Mouse (Mus musculus) adrenal gland, postnatal 14 days (tissue): ENCODE data around the gene Mmrn2. TPM values are rescaled to one million over a fixed set of nuclear protein-coding genes. Genes with fewer than 3 reads are reported as not detected.
"Not testable (repeated sequence)": the region's sequence is repeated elsewhere in the genome, so short reads cannot be mapped to it uniquely, and the experiment has no call there.

Experiments
- DNase-seq: peaks from one replicate; pipeline ENCODE4 v3.0.0; 2021; ENCODE audit warnings: mixed read lengths
- total RNA-seq: library from RNA; stranded (reverse); gene quantifications from 2 replicates; pipeline ENCODE4 v1.2.3, GENCODE M21; 2021

Gene Mmrn2
- total RNA-seq, 1 experiment from 2014 or later, result 34.2 TPM

DNA sequence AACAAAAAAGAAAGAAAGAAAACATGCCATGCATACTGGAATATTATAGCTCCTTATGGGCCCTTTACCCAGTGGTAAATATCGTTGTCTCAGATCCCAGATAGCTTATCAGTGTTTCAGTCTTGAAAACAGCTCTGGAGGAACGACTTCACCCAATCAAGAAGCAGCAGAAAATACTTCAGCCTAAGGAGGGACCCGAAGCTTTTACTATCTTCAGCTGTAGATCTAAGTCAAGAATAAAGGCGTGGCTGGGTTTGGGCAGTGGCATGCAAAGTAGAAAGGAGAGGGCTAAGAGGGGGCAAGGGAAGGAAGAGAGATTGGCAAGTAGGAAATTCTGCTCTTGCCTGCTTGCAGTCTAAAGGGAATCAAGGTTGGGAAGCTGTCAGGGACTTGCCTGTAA, 13.1 kb upstream of the Mmrn2 start:
- no peak for DNase-seq

DNA sequence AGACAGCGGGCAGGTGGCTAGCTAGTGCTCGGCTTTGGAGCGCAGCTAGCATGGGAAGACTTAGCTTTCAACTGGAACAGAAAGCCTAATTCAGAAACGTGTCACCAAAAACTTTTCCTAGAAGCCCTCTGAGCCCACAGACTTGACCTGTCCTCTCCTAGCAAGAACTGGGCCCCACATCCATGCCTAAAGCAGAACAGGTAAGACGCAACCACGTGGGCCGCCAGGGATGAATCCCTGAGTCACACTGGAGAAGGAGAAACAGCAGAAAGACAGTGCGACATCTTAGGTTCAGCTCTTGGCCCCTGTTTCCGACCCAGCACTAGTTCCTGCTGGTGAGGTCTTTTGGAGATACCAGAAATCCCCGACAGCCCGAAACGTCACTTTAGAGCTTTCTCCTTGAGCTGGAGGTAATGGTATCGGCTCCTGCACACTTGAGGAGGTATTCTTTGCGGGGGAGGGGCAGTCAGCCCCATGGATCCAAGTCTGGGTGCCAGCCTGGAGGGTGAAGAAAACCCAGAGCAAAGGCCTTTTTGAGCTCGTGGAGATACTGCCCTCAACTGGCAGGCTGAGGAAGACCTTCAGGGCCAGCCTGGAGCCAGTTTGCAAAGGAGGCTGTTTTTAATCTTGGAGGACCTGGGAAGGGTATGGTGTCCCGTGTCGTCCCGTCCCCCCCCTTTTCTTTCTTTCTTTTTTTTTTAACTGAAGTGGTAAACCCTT, 12.4 kb upstream of the Mmrn2 start:
- peak; percentile 85 for DNase-seq

DNA sequence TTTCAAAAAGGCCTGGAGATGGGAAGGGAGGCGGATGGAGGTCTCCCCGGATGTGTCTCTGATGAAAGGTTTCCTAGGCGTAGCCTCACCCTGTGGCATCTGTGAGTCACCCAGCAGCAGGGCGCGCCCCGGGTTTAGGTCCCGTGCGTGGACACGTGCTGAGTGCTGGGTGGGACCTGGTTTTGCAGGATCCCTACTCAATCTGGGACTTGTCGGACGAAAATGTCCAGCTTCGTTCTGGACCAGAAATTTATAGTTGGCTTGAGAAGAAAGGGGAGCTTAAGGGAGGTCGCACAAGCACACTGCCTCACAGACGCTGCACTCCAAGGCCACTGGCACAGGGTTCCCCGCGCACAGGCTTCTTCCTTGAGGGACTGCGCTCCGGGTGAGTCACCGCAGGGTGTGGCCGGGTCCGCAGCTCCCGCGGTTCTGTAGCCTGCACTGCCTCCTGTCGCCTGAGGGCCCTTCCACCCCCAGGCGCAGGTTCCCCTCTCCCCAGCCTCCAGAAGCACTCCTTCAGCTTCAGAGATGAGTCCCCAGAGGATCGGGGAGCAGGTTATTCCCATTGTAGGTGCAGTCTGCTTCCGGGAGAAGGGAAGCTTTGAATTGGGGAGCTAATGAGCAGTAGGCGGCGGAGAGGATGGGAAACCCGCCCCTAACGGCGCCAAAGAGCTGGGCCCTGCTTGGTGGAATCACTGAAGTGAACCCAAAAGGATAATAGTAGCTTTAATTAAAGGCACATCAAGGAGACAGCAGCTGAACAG, 11.6 kb upstream of the Mmrn2 start:
- peak; percentile 91 for DNase-seq

DNA sequence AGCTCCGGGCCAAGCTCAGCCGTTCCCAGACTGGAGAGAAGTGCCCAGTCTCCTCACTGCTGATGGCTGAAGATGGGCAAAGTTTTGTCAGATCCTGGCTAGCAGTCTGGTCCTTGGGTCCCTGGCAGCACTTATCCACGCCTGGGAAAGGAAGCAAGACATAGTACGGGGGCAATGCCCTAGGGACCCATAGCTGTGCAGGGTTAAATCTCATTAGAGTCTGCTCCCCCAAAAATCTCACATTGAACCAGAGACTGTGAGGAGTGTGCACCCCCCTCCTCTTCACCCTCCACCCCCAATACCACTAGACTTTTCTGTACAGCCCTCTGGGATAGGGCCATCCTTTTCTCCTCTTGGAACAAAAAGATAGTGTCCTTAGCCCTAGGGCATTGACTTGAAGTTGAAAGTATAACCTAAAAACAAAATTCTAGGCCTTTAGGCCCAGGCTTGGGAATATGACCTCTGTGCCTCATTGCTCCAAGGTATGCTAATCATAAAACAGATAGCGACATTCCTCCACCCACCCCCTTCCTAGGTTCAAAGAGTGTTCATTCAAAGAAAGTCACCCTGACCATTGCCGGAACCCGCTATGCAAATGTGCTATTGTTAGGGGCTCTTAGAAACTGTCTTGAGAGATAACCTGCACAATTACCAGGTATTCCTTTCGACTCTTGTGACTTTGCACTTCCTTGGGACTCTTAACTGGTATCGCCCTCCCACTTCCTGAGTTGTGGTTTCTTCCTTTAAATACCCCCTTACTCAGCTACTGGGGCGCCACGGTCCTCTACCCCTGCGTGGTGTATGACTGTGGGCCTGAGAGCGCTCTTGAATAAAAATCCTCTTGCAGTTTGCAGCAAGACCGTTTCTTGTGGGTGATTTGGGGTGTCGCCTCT, 10.8 kb upstream of the Mmrn2 start:
- not testable (repeated sequence) for DNase-seq

DNA sequence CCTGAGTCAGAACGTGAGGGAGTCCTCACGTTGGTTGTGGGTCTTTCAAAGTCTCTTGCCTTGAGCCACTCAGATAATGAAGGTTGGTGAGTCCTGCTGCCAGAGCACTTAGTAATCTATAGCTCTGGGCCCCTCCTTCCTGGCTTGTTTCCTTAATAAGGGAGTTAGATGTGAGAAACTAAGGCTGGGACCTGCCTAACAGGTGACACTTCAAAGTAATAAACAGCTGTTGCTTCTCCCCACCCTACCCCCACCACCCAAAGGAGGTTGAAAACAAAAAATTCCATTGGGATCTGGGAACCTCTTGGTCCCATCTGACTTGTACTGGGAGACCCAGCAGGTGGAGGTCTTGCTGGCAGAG, 10.1 kb upstream of the Mmrn2 start:
- no peak for DNase-seq

DNA sequence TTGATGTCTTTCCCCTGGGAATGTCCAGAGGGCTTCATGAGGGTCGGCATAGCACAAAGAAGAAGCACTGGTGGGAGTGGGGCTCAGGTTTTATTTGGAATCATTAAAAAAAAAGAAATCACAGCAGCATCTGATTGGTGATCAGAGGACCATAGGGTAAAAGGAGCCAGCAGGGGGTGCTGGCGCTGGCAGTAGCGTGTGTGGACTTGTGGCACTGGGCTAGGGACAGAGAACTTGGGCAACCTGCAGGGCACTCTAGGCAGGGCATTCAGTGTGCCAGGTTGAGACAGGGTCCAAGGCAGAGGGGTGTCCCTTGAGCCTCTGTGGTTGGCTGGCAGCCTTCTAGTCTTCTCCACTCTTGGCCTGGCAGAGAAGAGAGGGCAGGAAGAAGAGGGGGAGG, 5.1 kb upstream of the Mmrn2 start:
- peak; percentile 43 for DNase-seq

DNA sequence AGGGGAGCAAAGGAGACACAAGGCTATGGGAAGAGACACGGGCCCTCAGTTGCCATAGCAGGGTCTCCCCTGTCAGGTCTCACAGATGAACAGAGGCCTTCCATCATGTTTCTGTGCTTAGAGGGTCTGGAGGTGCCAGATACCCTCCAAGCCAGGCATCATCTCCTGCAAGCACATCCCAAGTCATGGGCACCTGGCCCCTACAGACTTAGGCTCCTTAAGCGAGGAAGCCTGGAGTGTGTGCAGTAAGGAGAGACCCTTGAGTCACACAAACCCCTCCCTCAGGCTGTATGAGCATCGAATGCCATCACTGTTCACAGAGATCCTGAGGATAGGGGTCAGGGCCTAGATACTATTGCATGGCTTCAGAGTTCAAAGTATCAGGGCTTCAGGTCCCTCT, 4.3 kb upstream of the Mmrn2 start:
- DNase-seq, result no peak

DNA sequence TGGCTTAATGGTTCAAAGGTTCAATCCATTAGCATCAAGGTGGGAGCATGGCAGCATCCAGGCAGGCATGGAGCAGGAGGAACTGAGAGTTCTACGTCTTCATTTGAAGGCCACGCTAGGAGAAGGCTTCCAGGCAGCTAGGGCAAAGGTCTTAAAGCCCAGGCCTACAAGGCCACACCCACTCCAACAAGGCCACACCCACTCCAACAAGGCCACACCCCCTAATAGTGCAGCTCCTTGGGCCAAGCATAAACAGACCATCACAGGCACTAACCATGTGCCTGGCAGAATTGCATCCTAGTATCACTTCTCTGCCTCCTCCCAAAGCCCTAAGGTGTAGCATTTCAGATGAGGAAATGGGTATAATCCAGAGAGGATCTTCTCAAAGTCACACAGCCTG, 3.5 kb upstream of the Mmrn2 start:
- no peak for DNase-seq

DNA sequence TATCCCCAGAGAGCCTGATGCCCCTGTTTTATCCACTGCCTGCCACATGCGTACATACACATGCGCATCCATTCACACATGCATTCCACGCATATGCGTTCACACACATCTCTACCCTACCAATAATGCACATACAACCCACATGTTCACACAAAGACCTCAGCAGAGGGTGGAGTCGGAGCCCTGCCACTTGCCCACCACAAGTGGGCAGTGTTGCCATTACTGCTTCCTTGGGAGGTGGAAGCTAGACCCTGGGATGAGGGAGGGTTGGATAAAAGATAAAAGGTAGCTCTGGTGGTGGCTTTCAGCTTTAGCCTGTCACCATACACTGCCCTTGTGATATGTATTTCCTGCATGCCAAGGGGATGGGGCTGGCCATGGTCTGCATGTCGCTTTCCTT, 2.6 kb upstream of the Mmrn2 start:
- DNase-seq, result peak; percentile 81

DNA sequence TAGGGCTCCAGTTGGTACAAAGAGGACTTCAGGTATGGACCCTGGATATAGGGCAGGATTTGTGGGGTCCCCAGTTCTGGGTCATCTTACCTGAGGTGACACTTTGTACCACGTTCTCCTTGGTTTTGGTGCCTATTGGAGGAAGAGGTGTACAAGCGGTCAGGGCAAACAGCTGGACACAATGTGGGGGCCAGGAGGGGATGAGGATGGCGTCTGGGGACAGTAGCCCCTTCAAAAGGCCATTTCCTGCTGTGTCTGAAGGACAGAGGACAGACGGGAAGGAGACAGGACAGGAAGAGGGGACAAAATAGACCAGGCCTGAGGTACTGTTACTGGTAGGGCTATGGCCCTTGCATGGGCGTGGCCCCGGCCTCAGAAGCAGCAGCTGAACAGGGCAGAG, 1.7 kb upstream of the Mmrn2 start:
- no peak for DNase-seq

DNA sequence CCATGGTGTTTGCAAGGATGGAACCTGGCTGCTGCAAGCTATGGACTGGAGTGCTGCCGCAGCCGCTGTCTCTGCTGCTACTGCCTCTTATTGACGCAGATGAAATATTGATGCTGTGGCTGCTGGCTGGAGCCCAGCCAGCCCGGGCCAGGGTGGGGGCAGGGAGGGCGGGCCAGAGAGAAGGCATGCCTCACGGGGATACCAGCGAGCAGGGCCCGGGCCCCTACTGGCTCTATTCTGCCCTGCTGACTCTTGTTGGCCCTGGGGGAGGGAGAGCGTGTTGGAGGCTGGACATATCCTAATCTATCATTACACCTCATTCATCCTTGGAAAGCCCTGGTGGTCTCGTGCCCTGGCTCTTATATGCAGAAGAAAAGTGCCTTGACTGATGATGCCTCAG, 688 bp upstream of the Mmrn2 start, which contains the start of gene Sncg:
TSS of gene Sncg (minus strand) at position 213 of the 400 bp plus-strand sequence.
- peak; percentile 68 for DNase-seq

DNA sequence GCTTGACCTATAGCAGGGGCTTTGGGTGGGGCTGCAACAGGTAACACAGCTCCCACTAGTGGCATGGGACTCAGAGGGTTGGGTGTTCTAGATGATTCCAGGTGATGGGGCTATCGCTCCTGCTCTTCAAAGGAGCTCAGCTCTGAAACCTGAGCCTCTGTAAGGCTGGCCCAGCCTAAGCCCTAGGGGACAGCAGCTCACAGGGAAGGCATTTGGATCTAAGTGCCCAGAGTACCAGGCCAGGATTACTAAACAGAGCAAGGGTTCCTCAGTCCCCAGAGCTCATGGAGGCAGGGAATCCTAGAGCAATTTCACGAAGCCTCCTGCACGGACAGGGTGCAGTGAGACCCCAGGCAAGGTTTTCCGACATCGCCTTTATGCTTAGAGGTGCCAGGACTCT, 676 bp downstream of the Mmrn2 start:
- peak; percentile 57 for DNase-seq

DNA sequence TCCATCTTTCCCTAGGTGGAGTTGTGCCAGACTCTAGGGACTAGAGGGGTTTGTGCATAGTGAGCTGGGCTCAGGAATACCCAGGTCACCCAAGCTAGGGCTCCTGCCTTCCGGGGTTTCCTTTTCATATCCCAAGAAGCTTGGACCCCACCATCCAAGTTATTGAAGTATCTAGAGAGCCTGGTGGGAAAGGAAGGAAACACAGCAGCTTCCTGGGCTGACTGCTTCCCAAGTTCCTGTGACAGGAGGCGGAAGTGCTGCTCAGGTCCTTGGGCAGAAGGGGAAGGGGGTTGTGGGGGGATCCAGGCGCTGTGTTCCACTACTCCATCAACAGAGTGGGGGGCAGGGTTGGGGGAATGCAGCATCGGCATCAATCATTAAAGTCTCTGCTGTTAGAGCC, 1.9 kb downstream of the Mmrn2 start:
- peak; percentile 27 for DNase-seq

DNA sequence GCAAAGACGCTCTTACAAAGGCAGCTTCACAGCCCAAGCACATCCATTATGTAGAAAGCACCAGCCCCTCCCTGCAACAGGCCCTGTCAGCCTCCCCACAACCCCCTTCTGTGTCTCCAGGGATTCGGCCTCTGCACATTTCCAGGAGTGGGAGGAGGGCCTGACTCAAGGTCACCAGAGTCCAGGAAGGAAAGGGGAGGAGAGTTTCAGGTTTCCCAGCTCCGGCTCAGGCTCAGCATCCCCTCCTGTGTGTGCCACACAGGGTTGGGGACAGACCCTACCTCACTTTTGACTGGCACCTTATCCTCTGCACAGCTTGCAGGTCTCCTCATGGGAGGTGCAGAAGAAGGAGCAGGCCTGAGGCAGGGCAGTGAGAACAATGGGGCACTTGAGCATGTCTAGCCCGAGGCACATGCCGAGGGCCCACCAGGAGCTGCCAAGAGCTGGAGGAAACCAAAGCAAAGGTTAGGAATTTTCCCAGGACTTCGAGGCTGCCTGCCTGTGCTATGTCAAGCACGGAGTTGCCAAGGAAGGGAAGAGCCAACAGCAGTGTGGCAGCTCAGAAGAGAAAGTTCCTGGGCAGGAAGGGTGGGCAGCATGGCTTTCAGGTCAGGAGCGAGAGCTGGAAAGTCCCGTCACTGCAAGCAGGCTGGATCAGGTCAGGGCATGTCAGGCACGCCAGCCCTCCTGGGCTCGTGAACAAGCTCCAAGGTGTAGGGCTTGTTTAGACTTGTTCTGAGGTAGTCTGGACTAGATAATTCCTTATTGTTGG, 3.5 kb downstream of the Mmrn2 start:
- DNase-seq, result peak; percentile 74

DNA sequence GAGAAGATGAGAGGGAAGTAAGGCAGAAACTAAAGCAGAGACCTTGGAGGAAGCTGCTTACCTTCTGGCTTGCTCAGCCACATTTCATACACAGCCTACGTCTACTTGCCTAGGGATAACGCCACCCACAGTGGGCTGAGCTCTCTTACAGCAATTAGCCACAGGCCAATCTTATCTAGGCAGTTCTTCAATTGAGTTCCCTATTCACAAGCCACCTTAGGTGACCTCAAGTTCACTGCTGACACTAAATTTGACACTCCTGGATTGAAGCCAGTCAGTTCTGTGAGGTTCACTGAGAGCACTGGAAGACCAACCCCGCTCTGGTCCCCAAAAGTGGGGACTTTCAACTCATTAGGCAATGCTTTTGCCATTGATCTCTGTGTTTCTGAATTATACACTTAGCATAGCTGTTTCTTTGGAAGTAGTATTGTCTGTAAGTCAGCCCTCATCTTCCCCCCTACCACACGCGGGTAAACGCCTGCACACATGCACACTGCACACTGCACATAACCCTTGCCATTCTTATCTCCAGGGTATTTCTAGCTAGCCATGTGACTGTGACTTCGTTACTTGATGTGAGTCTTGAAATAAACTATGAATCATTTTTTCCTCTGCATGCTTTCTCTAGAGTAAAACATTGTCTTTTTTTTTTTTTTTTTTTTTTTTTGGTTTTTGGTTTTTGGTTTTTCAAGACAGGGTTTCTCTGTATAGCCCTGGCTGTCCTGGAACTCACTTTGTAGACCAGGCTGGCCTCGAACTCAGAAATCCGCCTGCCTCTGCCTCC, 7.8 kb downstream of the Mmrn2 start:
- no peak for DNase-seq

DNA sequence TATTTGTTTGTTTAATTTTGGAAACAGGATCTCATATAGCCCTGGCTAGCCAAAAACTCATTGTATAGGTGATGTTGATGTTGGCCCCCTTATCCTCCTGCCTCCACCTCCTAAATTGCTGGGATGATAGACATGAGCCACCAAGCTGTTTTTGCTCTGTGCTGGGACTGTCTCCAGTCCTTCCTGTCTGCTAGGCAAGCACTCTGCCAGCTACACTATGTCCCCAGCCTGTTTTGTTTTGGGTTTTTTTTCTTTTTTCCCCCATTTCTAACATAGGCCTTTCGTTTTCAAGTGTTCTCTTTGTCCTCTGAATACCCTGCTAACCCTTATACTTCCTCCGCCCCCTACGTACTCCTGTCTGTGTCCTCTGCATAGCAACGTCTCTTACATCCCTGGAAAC, 18.0 kb downstream of the Mmrn2 start:
- no peak for DNase-seq

DNA sequence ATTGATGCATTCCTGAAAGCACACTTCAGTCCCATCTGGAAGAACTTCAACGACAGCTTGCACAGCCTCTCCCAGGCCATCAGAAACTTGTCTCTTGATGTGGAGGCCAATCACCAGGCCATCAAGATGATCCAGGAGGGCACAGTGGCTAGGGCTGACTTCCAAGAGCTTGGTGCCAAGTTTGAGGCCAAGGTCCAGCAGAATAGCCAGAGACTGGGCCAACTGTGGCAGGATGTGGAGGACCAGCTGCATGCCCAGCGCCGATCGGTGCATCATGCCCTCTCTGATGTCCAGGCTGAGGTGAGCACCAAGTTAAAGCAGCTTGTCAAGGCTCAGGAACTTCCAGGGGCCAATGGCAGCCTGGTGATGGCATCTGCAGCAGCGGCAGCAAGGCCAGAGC, 22.6 kb downstream of the Mmrn2 start:
- peak; percentile 51 for DNase-seq

DNA sequence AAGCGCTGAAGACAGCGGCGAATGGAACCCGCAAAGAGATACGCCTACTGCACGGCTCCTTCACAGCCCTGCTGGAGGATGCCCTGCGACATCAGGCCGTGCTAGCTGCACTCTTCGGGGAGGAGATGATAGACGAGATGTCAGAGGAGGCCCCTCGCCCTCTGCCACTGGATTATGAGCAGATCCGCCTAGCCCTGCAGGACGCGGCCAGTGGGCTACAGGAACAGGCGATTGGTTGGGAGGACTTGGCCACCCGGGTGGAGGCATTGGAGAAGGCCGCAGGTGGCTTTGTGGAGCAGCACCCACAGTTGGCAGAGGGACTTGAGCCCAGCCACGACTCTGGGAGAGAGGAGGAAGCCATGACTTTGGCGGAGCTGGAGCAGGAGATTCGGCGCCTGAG, 23.6 kb downstream of the Mmrn2 start:
- no peak for DNase-seq

DNA sequence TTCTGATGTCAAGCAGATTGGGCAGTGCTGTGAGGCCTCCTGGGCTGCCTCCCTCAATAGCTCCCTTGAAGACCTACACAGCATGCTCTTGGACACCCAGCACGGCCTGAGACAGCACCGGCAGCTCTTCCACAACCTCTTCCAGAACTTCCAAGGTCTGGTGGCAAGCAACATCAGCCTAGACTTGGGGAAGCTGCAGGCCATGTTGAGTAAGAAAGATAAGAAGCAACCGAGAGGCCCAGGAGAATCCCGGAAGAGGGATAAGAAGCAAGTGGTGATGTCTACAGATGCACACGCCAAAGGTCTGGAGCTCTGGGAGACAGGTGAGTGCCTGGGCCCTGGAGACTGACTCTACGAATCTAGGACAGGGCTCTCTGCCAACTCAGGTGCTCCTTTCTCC, 24.0 kb downstream of the Mmrn2 start:
- no peak for DNase-seq

DNA sequence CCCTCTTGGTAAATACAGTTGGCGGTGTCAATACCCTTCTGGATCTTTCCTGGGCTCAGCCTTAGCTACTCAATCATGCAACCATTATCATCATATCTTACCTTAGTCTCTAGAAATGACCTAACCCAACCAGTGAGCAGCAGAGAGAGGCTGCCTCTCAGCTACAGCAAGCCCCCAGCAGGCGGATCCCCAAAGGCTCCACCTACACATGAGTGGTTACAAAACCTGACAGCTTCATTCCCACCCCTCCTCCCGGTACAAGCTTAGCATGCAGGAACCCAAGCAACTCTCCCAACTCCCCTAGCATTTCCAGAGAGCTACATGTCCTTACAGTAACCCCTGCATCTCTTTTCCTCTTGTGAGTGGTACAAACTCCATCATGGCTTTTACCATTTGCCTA, 24.8 kb downstream of the Mmrn2 start:
- no peak for DNase-seq

DNA sequence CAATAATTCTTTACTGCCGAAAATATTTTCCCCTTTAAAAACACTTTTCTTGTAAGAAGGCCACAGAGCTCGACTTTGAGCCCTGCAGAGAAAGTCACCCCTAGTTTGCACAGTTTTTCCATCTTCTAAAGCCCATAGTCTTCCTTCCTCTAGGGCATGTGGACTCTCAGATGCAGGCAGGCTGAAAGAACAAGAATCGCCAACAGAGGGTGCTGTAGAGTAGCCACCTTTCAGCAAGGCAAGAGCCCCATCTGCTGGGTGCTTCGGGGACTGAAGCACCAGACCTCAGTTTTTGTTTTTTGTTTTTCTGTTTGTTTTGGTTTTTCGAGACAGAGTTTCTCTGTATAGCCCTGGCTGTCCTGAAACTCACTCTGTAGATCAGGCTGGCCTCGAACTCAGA, 25.9 kb downstream of the Mmrn2 start:
- peak; percentile 89 for DNase-seq
